Mouse (Mus musculus): Measurements from ENCODE around the gene Arg1.

DNA sequence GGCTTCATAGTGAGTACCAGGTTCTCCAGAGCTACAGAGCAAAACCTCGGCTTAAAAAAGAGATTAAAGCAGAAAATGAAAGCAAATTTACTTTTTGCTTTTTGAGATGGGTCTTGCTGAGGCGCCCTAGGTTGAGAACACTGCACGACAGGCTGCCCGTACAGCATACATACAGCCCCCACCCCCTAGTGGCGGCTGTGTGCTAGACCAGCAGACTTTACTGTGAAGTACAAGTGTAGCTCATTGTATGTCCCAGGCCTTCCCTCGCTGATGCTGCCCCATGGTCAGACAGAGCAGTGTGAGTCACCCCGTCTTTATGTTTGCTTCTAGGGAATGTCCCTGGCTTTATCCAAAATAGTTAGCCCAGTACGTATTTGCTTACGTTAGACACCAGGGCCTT is 41.3 kb downstream of the Arg1 start:
- TF ChIP-seq CTCF (conservative IDR thresholded peaks at IDR 0.05; ENCODE audit: insufficient read depth, insufficient read length, low read depth, low read length) (0 out of 2 replicates have a peak, but pooled peaks have one; percentile 17), POLR2A (IDR thresholded peaks at IDR 0.05; ENCODE audit: low read depth, low read length) (no peak)

Data from kidney, adult 2 months (tissue).